Mouse (Mus musculus): ENCODE data around the gene Cdh23. TPM values are rescaled to one million over a fixed set of nuclear protein-coding genes. Genes with fewer than 3 reads are reported as not detected.

The Cdh23 gene
- polyA plus RNA-seq, 1 experiment from 2014 or later, result 0.87 TPM

- DNase-seq (ENCODE audit: low spot score), result no peak
- Histone ChIP-seq H3K27ac (replicated peaks; ENCODE audit: low read depth, low read length) (no peak overlapping the region), H3K9ac (replicated peaks; ENCODE audit: low read length) (no peak overlapping the region), H3K4me1 (ENCODE audit: control insufficient read depth, insufficient read depth, low read length) (no peaks in the 10 kb centered on the region), H3K4me2 (ENCODE audit: low read depth, low read length) (no peak overlapping the region), H3K36me3 (replicated peaks; ENCODE audit: control insufficient read depth, insufficient read depth, low read depth, low read length) (no peaks in the 10 kb centered on the region), H3K27me3 (ENCODE audit: control insufficient read depth, insufficient read depth, low read length) (no peaks in the 10 kb centered on the region), H3K9me3 (replicated peaks; ENCODE audit: control insufficient read depth, low read length) (no peaks in the 10 kb centered on the region), H3K4me3 (ENCODE audit: low read depth, low read length) (no peak overlapping the region)
- no peak for ATAC-seq (replicated peaks; ENCODE audit: insufficient number of reproducible peaks, low FRiP score, low TSS enrichment, low read depth)
- 82% methylated on average over 8 of the region's 9 CpGs for WGBS
Measured at GRCm38 (mm10) chr10:60737886-60738640, 41.8 kb upstream of the Cdh23 start.

GRCm38 (mm10) chr10:60737169-60737728 is 41.0 kb upstream of the Cdh23 start:
- Histone ChIP-seq H3K9me3 (replicated peaks; ENCODE audit: control insufficient read depth, low read length) (no peaks in the 10 kb centered on the region), H3K9ac (replicated peaks; ENCODE audit: low read length) (no peak overlapping the region), H3K27me3 (ENCODE audit: control insufficient read depth, insufficient read depth, low read length) (no peaks in the 10 kb centered on the region), H3K4me2 (ENCODE audit: low read depth, low read length) (no peak overlapping the region), H3K36me3 (replicated peaks; ENCODE audit: control insufficient read depth, insufficient read depth, low read depth, low read length) (no peaks in the 10 kb centered on the region), H3K27ac (replicated peaks; ENCODE audit: low read depth, low read length) (no peak overlapping the region), H3K4me1 (ENCODE audit: control insufficient read depth, insufficient read depth, low read length) (no peaks in the 10 kb centered on the region), H3K4me3 (ENCODE audit: low read depth, low read length) (no peak overlapping the region)
- WGBS, result 75% methylated on average over 11 of the region's 11 CpGs
- ATAC-seq (replicated peaks; ENCODE audit: insufficient number of reproducible peaks, low FRiP score, low TSS enrichment, low read depth) (no peak), DNase-seq (ENCODE audit: low spot score) (no peak)

- DNase-seq (ENCODE audit: low spot score) (no peak), ATAC-seq (replicated peaks; ENCODE audit: insufficient number of reproducible peaks, low FRiP score, low TSS enrichment, low read depth) (no peak)
- no peak overlapping the region for H3K27ac ChIP-seq (replicated peaks; ENCODE audit: low read depth, low read length)
- H3K9me3 ChIP-seq (replicated peaks; ENCODE audit: control insufficient read depth, low read length), result no peaks in the 10 kb centered on the region
- H3K4me1 ChIP-seq (ENCODE audit: control insufficient read depth, insufficient read depth, low read length), result no peaks in the 10 kb centered on the region
- H3K9ac ChIP-seq (replicated peaks; ENCODE audit: low read length), result no peak overlapping the region
- no peaks in the 10 kb centered on the region for H3K27me3 ChIP-seq (ENCODE audit: control insufficient read depth, insufficient read depth, low read length)
- H3K4me2 ChIP-seq (ENCODE audit: low read depth, low read length), result no peak overlapping the region
- no peak overlapping the region for H3K4me3 ChIP-seq (ENCODE audit: low read depth, low read length)
- WGBS, result 100% methylated on average over 1 of the region's 1 CpGs
- H3K36me3 ChIP-seq (replicated peaks; ENCODE audit: control insufficient read depth, insufficient read depth, low read depth, low read length), result no peaks in the 10 kb centered on the region
Measured at GRCm38 (mm10) chr10:60735737-60736136, 39.4 kb upstream of the Cdh23 start.

- Histone ChIP-seq H3K36me3 (replicated peaks; ENCODE audit: control insufficient read depth, insufficient read depth, low read depth, low read length) (no peaks in the 10 kb centered on the region), H3K27ac (replicated peaks; ENCODE audit: low read depth, low read length) (no peak overlapping the region), H3K4me1 (ENCODE audit: control insufficient read depth, insufficient read depth, low read length) (no peaks in the 10 kb centered on the region), H3K27me3 (ENCODE audit: control insufficient read depth, insufficient read depth, low read length) (no peaks in the 10 kb centered on the region), H3K4me3 (ENCODE audit: low read depth, low read length) (no peak overlapping the region), H3K9me3 (replicated peaks; ENCODE audit: control insufficient read depth, low read length) (no peaks in the 10 kb centered on the region), H3K4me2 (ENCODE audit: low read depth, low read length) (no peak overlapping the region), H3K9ac (replicated peaks; ENCODE audit: low read length) (no peak overlapping the region)
- no peak for DNase-seq (ENCODE audit: low spot score)
- 69% methylated on average over 8 of the region's 8 CpGs for WGBS
- no peak for ATAC-seq (replicated peaks; ENCODE audit: insufficient number of reproducible peaks, low FRiP score, low TSS enrichment, low read depth)
Measured at GRCm38 (mm10) chr10:60733471-60733870, 37.2 kb upstream of the Cdh23 start.

GRCm38 (mm10) chr10:60732397-60732861 is 36.1 kb upstream of the Cdh23 start:
- no peak overlapping the region for H3K4me2 ChIP-seq (ENCODE audit: low read depth, low read length)
- H3K4me1 ChIP-seq (ENCODE audit: control insufficient read depth, insufficient read depth, low read length), result no peaks in the 10 kb centered on the region
- ATAC-seq (replicated peaks; ENCODE audit: insufficient number of reproducible peaks, low FRiP score, low TSS enrichment, low read depth) (no peak), DNase-seq (ENCODE audit: low spot score) (no peak)
- H3K4me3 ChIP-seq (ENCODE audit: low read depth, low read length), result no peak overlapping the region
- no peaks in the 10 kb centered on the region for H3K36me3 ChIP-seq (replicated peaks; ENCODE audit: control insufficient read depth, insufficient read depth, low read depth, low read length)
- H3K27ac ChIP-seq (replicated peaks; ENCODE audit: low read depth, low read length), result no peak overlapping the region
- WGBS, result 54% methylated on average over 2 of the region's 2 CpGs
- H3K9ac ChIP-seq (replicated peaks; ENCODE audit: low read length), result no peak overlapping the region
- H3K27me3 ChIP-seq (ENCODE audit: control insufficient read depth, insufficient read depth, low read length), result no peaks in the 10 kb centered on the region
- no peaks in the 10 kb centered on the region for H3K9me3 ChIP-seq (replicated peaks; ENCODE audit: control insufficient read depth, low read length)

GRCm38 (mm10) chr10:60731742-60732141 is 35.5 kb upstream of the Cdh23 start:
- DNase-seq (ENCODE audit: low spot score) (no peak), ATAC-seq (replicated peaks; ENCODE audit: insufficient number of reproducible peaks, low FRiP score, low TSS enrichment, low read depth) (no peak)
- H3K9me3 ChIP-seq (replicated peaks; ENCODE audit: control insufficient read depth, low read length), result no peaks in the 10 kb centered on the region
- no peaks in the 10 kb centered on the region for H3K36me3 ChIP-seq (replicated peaks; ENCODE audit: control insufficient read depth, insufficient read depth, low read depth, low read length)
- H3K9ac ChIP-seq (replicated peaks; ENCODE audit: low read length), result no peak overlapping the region
- 48% methylated on average over 5 of the region's 5 CpGs for WGBS
- H3K4me3 ChIP-seq (ENCODE audit: low read depth, low read length), result no peak overlapping the region
- no peak overlapping the region for H3K27ac ChIP-seq (replicated peaks; ENCODE audit: low read depth, low read length)
- no peak overlapping the region for H3K4me2 ChIP-seq (ENCODE audit: low read depth, low read length)
- H3K27me3 ChIP-seq (ENCODE audit: control insufficient read depth, insufficient read depth, low read length), result no peaks in the 10 kb centered on the region
- H3K4me1 ChIP-seq (ENCODE audit: control insufficient read depth, insufficient read depth, low read length), result no peaks in the 10 kb centered on the region

- H3K27me3 ChIP-seq (ENCODE audit: control insufficient read depth, insufficient read depth, low read length), result no peaks in the 10 kb centered on the region
- H3K27ac ChIP-seq (replicated peaks; ENCODE audit: low read depth, low read length), result no peak overlapping the region
- H3K4me2 ChIP-seq (ENCODE audit: low read depth, low read length), result no peak overlapping the region
- no peak overlapping the region for H3K4me3 ChIP-seq (ENCODE audit: low read depth, low read length)
- H3K9me3 ChIP-seq (replicated peaks; ENCODE audit: control insufficient read depth, low read length), result no peaks in the 10 kb centered on the region
- ATAC-seq (replicated peaks; ENCODE audit: insufficient number of reproducible peaks, low FRiP score, low TSS enrichment, low read depth), result no peak
- 27% methylated on average over 5 of the region's 5 CpGs for WGBS
- H3K9ac ChIP-seq (replicated peaks; ENCODE audit: low read length), result no peak overlapping the region
- H3K4me1 ChIP-seq (ENCODE audit: control insufficient read depth, insufficient read depth, low read length), result no peaks in the 10 kb centered on the region
- no peaks in the 10 kb centered on the region for H3K36me3 ChIP-seq (replicated peaks; ENCODE audit: control insufficient read depth, insufficient read depth, low read depth, low read length)
- no peak for DNase-seq (ENCODE audit: low spot score)
Measured at GRCm38 (mm10) chr10:60727301-60727700, 31.0 kb upstream of the Cdh23 start.

GRCm38 (mm10) chr10:60726896-60727295 is 30.6 kb upstream of the Cdh23 start:
- no peaks in the 10 kb centered on the region for H3K27me3 ChIP-seq (ENCODE audit: control insufficient read depth, insufficient read depth, low read length)
- no peaks in the 10 kb centered on the region for H3K9me3 ChIP-seq (replicated peaks; ENCODE audit: control insufficient read depth, low read length)
- no peak overlapping the region for H3K4me2 ChIP-seq (ENCODE audit: low read depth, low read length)
- 66% methylated on average over 3 of the region's 3 CpGs for WGBS
- no peaks in the 10 kb centered on the region for H3K4me1 ChIP-seq (ENCODE audit: control insufficient read depth, insufficient read depth, low read length)
- no peak overlapping the region for H3K27ac ChIP-seq (replicated peaks; ENCODE audit: low read depth, low read length)
- no peak overlapping the region for H3K9ac ChIP-seq (replicated peaks; ENCODE audit: low read length)
- DNase-seq (ENCODE audit: low spot score), result no peak
- no peak for ATAC-seq (replicated peaks; ENCODE audit: insufficient number of reproducible peaks, low FRiP score, low TSS enrichment, low read depth)
- no peak overlapping the region for H3K4me3 ChIP-seq (ENCODE audit: low read depth, low read length)
- H3K36me3 ChIP-seq (replicated peaks; ENCODE audit: control insufficient read depth, insufficient read depth, low read depth, low read length), result no peaks in the 10 kb centered on the region
